Mouse (Mus musculus): ENCODE measurements around the gene Arhgap24. TPM values are rescaled to one million over a fixed set of nuclear protein-coding genes. Genes with fewer than 3 reads are reported as not detected.

Arhgap24 gene
- total and polyA plus RNA-seq, 3 experiments, result 34.7 to 51.6 (median 47.9) TPM

DNA sequence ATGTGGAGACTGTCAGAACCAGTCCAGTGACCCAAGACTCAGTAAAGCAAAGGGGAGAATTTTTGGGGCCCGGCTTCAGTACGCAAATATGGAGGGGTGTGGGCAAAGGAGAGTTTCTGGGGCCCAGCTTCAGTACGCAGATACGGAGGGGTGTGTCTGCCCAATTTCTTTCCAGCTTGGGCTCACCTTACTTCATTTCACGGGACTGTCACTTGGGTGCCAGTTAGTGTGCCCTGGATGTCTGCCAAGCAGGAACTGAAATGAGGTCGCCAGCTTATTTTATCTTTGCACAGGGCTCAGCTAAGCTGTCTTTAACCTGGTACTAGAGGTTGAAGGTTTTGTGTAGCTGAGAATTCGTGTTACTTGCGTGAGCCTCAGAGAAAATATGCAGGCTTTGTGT is 344.3 kb downstream of the Arhgap24 start:
- no peak overlapping the region for H3K4me2 ChIP-seq (ENCODE audit: insufficient read depth, low read depth, poor library complexity, severe bottlenecking)
- no peak overlapping the region for H3K9ac ChIP-seq (ENCODE audit: insufficient read depth, low read depth)
- no peak overlapping the region for H3K27ac ChIP-seq (ENCODE audit: insufficient read depth, low read depth)
- dilution Hi-C loops (cut with MboI; ENCODE audit: extremely low pct_ligation_motif_present, extremely low pct_unique_long_range_greater_than_20kb, low sequenced_read_pairs), result no loop called here
- TF ChIP-seq GABPA (IDR thresholded peaks at IDR 0.05; ENCODE audit: insufficient replicate concordance, low read depth, low read length) (no peak), POLR2AphosphoS2 (IDR thresholded peaks at IDR 0.05; ENCODE audit: low read depth, low read length) (no peak), IRF4 (IDR thresholded peaks at IDR 0.05; ENCODE audit: low read depth, low read length) (no peak), UBTF (IDR thresholded peaks at IDR 0.05; ENCODE audit: low read depth, low read length) (no peak), KAT2A (IDR thresholded peaks at IDR 0.05; ENCODE audit: insufficient replicate concordance, low read length) (no peak), CHD2 (IDR thresholded peaks at IDR 0.05; ENCODE audit: low read length) (no peak), PAX5 (IDR thresholded peaks at IDR 0.05; ENCODE audit: low read length) (no peak), JUND (conservative IDR thresholded peaks at IDR 0.05; ENCODE audit: low read depth, low read length) (no peak)
- DNase-seq (ENCODE audit: extremely low read depth), result peak; percentile 19
- no peaks in the 10 kb centered on the region for H3K27me3 ChIP-seq (replicated peaks)
- H3K79me2 ChIP-seq (replicated peaks; ENCODE audit: control insufficient read depth, extremely low read depth, insufficient read depth, poor library complexity, severe bottlenecking), result no peaks in the 10 kb centered on the region
- no peak overlapping the region for H3K4me3 ChIP-seq (replicated peaks in 1 of 3; ENCODE audit: low read depth in 2 of 3, low read length in 2 of 3, poor library complexity in 1 of 3)
- no peaks in the 10 kb centered on the region for H3K9me3 ChIP-seq (replicated peaks; ENCODE audit: low read length)
- H3K36me3 ChIP-seq (replicated peaks in 1 of 2; ENCODE audit: control insufficient read depth in 1 of 2, insufficient read depth in 1 of 2, low read length in 1 of 2), result peaks cover 0 to 22% of the 10 kb centered on the region in 2 experiments
- in situ Hi-C loops (cut with MboI; ENCODE audit: low pct_ligation_motif_present, low pct_unique_long_range_greater_than_20kb, low sequenced_read_pairs), result no loop called here
- peaks cover 8 to 63% of the 10 kb centered on the region in 2 experiments for H3K4me1 ChIP-seq (ENCODE audit: control insufficient read depth in 1 of 2, insufficient read depth in 2 of 2)

DNA sequence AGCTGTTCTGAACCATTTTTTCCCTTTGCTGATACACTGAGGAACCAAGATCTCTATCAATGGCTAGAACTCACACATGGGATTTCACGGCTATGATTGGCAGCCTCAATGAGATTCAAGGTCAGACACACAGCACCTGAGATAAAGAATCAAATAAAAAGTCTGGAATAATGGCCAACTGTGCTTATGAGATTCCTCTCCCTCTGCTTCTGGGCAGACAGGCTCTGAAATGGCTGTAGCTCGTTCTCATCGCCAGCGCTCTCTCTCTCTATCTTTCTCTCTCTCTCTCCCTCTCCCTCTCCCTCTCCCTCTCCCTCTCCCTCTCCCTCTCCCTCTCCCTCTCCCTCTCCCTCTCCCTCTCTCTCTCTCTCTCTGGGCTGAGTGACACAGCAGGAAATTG is 357.9 kb downstream of the Arhgap24 start:
- Histone ChIP-seq H3K9ac (ENCODE audit: insufficient read depth, low read depth) (no peak overlapping the region), H3K36me3 (replicated peaks in 1 of 2; ENCODE audit: control insufficient read depth in 1 of 2, insufficient read depth in 1 of 2, low read length in 1 of 2) (peaks cover 5 to 55% of the 10 kb centered on the region in 2 experiments), H3K4me3 (replicated peaks in 1 of 3; ENCODE audit: low read depth in 2 of 3, low read length in 2 of 3, poor library complexity in 1 of 3) (no peak overlapping the region), H3K79me2 (replicated peaks; ENCODE audit: control insufficient read depth, extremely low read depth, insufficient read depth, poor library complexity, severe bottlenecking) (0 out of 2 replicates have a peak, but pooled peaks cover 2% of the 10 kb centered on the region), H3K27ac (ENCODE audit: insufficient read depth, low read depth) (no peak overlapping the region), H3K4me2 (ENCODE audit: insufficient read depth, low read depth, poor library complexity, severe bottlenecking) (no peak overlapping the region), H3K27me3 (replicated peaks) (no peaks in the 10 kb centered on the region), H3K4me1 (ENCODE audit: control insufficient read depth in 1 of 2, insufficient read depth in 2 of 2) (peaks cover 5 to 33% of the 10 kb centered on the region in 2 experiments), H3K9me3 (replicated peaks; ENCODE audit: low read length) (no peaks in the 10 kb centered on the region)
- in situ Hi-C loops (cut with MboI; ENCODE audit: low pct_ligation_motif_present, low pct_unique_long_range_greater_than_20kb, low sequenced_read_pairs), result no loop called here
- TF ChIP-seq BHLHE40 (IDR thresholded peaks at IDR 0.05; ENCODE audit: low read depth, low read length) (no peak), EP300 (IDR thresholded peaks at IDR 0.05; ENCODE audit: low read length) (no peak), SMC3 (IDR thresholded peaks at IDR 0.05; ENCODE audit: low read depth, low read length) (no peak), TCF12 (IDR thresholded peaks at IDR 0.05; ENCODE audit: low read depth, low read length) (no peak), ZC3H11A (IDR thresholded peaks at IDR 0.05; ENCODE audit: low read depth, low read length) (no peak), MAZ (IDR thresholded peaks at IDR 0.05; ENCODE audit: low read depth, low read length) (no peak), SIN3A (IDR thresholded peaks at IDR 0.05; ENCODE audit: low read length) (no peak), ELF1 (IDR thresholded peaks at IDR 0.05; ENCODE audit: low read depth, low read length) (no peak), JUN (IDR thresholded peaks at IDR 0.05; ENCODE audit: insufficient read depth, low read depth, low read length) (no peak), CTCF (conservative IDR thresholded peaks at IDR 0.05 in 1 of 2, IDR thresholded peaks at IDR 0.05 in 1 of 2; ENCODE audit: low read depth in 2 of 2, low read length in 2 of 2) (no peak), PAX5 (IDR thresholded peaks at IDR 0.05; ENCODE audit: low read length) (no peak), RCOR1 (conservative IDR thresholded peaks at IDR 0.05; ENCODE audit: low read depth, low read length) (no peak), HCFC1 (IDR thresholded peaks at IDR 0.05; ENCODE audit: low read depth, low read length) (no peak), MYC (IDR thresholded peaks at IDR 0.05; ENCODE audit: low read depth, low read length) (no peak), POLR2AphosphoS2 (IDR thresholded peaks at IDR 0.05; ENCODE audit: low read depth, low read length) (no peak), ZMIZ1 (IDR thresholded peaks at IDR 0.05; ENCODE audit: low read depth, low read length) (no peak), MAFK (IDR thresholded peaks at IDR 0.05; ENCODE audit: insufficient replicate concordance, low read length) (no peak), TBP (conservative IDR thresholded peaks at IDR 0.05; ENCODE audit: low read depth, low read length) (no peak), IRF4 (IDR thresholded peaks at IDR 0.05; ENCODE audit: low read depth, low read length) (no peak), JUND (conservative IDR thresholded peaks at IDR 0.05; ENCODE audit: low read depth, low read length) (no peak)
- dilution Hi-C loops (cut with MboI; ENCODE audit: extremely low pct_ligation_motif_present, extremely low pct_unique_long_range_greater_than_20kb, low sequenced_read_pairs), result no loop called here
- no peak for DNase-seq (ENCODE audit: extremely low read depth)
